Mouse (Mus musculus): ENCODE measurements around the gene Cacna1e. TPM values are rescaled to one million over a fixed set of nuclear protein-coding genes. Genes with fewer than 3 reads are reported as not detected.

Gene Cacna1e
- 0.15 TPM for polyA plus RNA-seq (2017; shearing (Covaris generic))

DNA sequence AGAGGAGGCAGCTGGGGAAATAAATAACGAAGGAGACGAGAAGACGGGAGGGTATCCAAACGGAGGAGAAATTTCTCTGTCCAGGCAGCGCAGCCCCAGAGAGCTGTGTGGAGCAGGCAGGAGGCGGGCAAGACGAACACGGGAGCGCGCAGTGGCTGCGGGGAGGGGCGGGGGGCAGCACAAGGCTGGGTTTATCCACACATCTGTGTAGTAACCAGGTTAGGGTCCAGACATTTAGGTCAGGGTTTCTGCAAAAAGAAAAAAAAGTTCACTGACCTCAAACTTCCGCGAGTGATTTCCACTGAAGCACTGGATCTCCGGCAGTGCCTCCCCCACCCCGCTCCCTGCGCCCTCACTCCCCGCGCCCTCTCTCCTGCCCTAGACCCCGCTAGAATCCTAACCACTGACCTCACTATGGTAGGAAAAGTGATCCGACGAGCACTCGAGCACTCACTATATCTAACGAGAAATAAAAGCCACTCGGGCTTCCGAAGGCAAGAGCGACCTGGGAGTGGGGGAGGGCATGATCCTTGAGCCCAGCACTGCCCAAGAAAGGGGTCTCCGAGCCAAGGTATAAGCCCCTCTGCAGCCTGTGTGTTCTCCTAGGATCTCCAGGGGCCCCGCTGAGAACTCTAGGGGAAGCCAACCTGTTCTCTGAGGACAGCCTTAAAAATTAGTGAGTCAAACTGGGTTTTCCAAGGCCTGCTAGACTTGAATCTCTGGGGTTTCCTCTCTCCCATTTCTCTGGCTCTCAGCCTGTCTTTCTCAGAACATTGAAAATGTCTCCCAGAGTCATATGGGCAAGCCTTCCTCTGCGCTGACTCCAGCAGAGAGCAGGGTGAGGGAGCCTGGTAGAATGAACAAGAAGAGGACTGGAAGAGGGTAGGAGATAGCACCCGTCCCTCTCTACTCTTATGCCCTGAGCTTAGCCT lies at the start of gene Cacna1e:
Gene Cacna1e, minus strand, starts transcription at position 227 of the 932 bp plus-strand sequence.

Other genes starting within 250 kb of the Cacna1e start
- 7.3 TPM for gene Ier5, start 215.1 kb upstream of the Cacna1e start, polyA plus RNA-seq (2017; shearing (Covaris generic))